Mouse (Mus musculus): ENCODE measurements at regions not wholly inside any gene's neighbourhood (a gene's known extent, or its start where the extent isn't known, plus 50 kb on each side); places are given as distances from the start of the nearest gene placed in this dataset.
A peak's percentile ranks its signal among the peaks of the same experiment; 100 is the strongest.

DNA sequence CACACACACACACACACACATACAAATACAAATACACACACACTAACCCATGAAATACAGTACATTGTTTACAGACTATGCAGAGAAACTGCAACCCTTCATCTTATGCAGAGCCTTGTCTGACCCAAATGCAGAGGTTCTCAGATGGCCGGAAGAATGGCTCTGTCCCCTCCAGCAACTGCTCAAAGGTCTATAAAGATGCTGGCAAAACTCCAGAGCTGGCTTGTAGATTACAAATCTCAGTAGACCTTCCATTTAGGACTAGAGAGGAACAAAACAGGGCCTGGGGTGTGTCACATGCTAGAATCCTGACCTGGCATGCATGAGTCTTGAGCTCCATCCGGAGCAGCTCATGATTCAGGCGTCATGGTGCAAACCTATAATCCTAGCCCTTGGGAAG is 364.4 kb upstream of the Runx1 start:
- DNase-seq (ENCODE audit: low spot score): no peak

DNA sequence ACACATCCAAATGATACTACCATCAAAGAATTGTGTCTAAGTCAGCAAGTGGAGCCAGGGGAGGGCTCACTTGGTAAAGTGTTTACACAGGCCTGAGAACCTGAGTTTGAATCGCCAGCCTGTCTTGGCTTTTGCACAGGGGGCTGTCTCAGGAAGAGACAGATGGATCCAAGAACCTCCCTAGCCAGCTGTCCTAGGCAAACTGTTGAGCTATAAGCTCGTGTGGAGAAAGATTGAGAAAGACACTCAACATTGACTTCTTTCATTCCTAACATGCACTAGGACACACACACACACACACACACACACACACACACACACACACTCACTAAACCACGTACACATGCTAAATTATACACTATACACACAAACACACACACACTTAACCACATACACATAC is 363.9 kb upstream of the Runx1 start:
- no peak for DNase-seq (ENCODE audit: low spot score)

- no peak for DNase-seq (ENCODE audit: low spot score)
Observed at GRCm38 (mm10) chr16:93189412-93189811, 363.5 kb upstream of the Runx1 start.

DNA sequence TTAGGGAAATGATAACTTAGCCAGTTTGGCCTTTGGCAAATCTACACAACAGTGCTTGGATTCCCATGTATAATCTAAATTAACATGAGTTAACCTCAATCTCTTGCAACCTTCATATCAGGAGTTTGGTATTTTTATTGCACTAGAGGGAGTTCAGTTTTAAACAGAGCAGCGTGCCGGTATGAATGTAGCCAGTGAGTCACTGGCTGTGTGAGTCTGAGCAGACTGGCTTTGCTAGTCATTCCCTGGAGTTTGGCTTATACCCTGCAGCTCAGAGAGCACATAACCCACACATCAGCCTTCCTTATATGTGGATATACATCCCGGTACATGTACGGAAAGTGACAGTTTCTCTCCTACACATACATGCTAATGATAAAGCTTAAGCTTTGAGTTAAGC is 360.6 kb upstream of the Runx1 start:
- no peak for DNase-seq (ENCODE audit: low spot score)

DNA sequence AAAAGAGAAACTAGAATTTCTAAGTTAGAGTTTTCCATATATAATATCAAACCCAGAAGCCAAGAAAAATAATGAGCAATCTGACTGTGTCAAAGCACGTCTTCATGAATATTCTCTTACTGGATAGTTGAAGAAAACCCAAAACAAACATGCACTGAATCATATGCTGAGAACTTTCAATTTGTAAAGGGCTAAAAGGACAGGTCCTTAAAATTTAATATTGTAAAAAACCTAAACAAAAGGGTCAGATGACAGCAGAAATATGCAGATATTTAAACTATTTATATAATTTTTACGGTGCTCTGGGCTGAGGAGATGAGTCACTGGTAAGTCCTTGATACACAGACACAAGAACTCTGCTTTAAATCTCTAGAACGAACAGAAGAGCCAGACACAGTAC is 356.7 kb upstream of the Runx1 start:
- no peak for DNase-seq (ENCODE audit: low spot score)

DNA sequence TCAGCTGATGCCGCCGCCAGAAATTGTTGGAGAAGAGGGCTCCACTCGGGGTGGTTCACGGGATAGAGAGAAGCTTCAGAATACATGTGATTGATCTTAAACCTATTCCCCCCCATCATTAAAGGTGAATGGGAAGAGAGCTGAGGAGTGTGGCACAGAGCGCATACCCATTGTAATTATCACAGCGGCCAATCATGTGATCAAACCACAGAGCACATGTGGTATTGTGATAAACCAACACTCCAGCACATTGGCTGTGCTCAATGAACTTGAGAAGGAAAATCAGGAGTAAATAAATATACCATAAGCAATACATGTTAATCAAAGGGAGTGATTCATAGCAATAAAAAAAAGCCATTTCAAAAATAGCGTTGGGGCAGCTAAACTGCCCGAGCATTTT is 355.5 kb upstream of the Runx1 start:
- DNase-seq (ENCODE audit: low spot score): no peak

- no peak for DNase-seq (ENCODE audit: low spot score)
Observed at GRCm38 (mm10) chr16:93180213-93180612, 354.3 kb upstream of the Runx1 start.

DNA sequence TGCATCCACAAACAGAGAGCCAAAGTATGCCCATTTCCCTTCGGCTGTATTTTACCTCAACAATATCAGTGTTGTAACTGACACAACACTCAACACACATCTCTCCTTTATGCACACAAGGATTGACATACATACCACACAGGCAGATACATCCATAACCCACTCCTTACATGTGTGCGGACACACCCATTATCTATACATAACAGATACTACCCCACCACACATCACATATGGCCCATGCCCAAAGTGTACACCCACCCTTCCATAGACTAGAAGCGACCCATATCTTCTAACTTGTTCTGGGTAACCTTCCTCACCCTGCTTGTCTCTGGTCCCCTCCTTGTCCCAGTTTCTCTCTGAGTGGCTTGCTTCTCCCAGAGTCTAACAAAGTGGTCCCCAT is 340.7 kb upstream of the Runx1 start:
- DNase-seq (ENCODE audit: low spot score): no peak

DNA sequence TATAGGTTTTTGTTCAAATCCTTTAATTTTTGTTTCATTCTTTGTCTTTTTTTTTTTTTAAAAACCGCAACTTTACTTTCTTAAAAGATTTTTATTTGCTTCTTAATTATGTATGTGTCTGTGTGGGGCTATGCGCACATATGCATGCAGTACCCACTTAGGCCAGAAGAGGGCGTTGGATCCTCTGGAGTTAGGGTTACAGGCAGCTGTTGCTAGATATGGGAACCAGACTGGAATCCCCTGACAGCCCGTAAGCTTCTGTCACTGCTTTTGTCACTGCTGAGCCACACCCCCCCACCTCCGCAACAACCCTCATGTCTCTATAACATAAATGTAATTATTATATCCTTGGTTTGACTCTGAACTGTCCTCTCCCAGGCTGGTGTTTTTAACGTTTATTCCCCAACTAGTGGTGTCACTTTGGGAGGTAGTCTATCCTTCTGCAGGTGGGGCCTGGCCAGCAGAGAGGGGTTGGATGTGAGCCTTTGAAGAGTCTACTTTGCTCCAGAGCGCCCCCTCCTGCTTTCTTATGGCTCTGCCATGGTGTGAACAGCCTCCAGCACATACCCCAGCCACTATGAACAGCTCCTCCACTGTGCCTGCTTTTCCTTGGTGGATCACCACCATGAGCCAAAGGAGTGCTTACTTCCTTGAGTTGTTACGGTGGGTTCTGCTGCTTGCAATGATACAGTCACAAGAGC is 332.7 kb upstream of the Runx1 start:
- no peak for DNase-seq (ENCODE audit: low spot score)

- no peak for DNase-seq (ENCODE audit: low spot score)
Observed at GRCm38 (mm10) chr16:93153545-93154329, 327.8 kb upstream of the Runx1 start.

GRCm38 (mm10) chr16:93152765-93153489 is 327.0 kb upstream of the Runx1 start:
- DNase-seq (ENCODE audit: low spot score): peak; percentile 28

DNA sequence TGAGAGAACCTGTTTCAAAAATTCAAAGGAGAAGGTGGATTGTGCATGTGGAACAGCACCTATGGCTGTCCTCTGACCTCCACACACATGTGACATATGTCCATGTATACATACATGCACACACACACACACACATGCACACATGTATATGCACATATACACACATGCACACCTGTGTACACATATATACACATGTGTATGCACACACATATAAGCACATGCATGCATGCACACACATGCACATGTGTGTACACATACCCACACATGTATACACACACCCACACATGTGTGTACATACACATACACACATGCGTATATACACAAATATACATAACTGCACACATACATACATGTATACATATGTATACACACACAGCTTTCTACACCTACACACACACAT is 326.1 kb upstream of the Runx1 start:
- no peak for DNase-seq (ENCODE audit: low spot score)

DNA sequence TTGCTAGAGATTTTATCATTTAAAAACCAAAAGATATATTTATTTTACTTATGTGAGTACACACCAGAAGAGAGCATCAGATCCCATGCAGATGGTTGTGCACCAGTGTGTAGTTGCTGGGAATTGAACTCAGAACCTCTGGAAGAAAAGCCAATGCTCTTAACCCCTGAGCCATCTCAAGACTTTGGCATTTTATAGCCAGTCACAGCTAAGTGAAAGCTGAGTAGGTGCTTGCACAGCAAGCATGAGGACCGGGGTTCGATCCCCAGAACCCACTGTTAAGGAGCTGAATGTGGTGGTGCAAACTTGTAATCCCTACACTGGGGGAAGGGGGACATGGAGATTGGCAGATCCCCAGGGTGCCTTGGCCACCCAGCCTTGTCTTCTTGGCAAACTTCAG is 325.7 kb upstream of the Runx1 start:
- DNase-seq (ENCODE audit: low spot score): no peak

- peak; percentile 12 for DNase-seq (ENCODE audit: low spot score)
Observed at GRCm38 (mm10) chr16:93150451-93150850, 324.5 kb upstream of the Runx1 start.

DNA sequence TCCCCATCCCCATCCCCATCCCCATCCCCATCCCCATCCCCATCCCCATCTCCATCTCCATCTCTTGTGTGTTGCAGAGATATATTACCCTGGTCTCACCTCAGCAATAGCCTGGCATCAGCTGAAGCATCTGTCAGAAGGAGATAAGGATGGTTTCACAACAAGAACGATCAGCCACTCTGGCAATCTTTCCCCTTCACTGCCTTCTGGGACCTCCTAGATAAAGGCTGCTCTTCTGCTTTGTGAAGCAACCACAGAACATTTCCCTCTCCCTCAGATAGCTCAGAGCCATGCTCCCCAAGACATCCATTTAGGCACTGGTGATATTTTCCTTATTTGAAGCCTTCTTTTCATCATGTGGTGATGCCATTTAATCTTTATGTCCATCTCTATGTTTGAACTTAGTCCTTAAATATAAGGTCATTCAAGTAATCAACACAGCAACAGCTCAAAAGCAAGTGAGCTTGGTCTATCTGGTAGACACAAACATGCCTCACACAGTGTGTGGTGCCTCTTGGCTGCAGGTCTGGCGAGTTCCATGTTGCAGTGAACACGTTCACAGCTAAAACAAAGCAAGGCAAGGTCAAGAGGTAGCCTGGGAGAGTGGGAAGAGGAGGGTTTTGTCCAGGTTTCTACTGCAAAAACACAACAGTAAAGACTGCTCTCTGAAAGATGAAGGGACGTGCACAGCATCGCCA is 321.7 kb upstream of the Runx1 start:
- DNase-seq (ENCODE audit: low spot score): no peak

- no peak for DNase-seq (ENCODE audit: low spot score)
Observed at GRCm38 (mm10) chr16:93146812-93147211, 320.9 kb upstream of the Runx1 start.

- DNase-seq (ENCODE audit: low spot score): no peak
Observed at GRCm38 (mm10) chr16:93145617-93146016, 319.7 kb upstream of the Runx1 start.

GRCm38 (mm10) chr16:93144033-93144432 is 318.1 kb upstream of the Runx1 start:
- DNase-seq (ENCODE audit: low spot score): no peak

- DNase-seq (ENCODE audit: low spot score): no peak
Observed at GRCm38 (mm10) chr16:93143164-93143563, 317.2 kb upstream of the Runx1 start.

GRCm38 (mm10) chr16:93141967-93142366 is 316.0 kb upstream of the Runx1 start:
- no peak for DNase-seq (ENCODE audit: low spot score)

DNA sequence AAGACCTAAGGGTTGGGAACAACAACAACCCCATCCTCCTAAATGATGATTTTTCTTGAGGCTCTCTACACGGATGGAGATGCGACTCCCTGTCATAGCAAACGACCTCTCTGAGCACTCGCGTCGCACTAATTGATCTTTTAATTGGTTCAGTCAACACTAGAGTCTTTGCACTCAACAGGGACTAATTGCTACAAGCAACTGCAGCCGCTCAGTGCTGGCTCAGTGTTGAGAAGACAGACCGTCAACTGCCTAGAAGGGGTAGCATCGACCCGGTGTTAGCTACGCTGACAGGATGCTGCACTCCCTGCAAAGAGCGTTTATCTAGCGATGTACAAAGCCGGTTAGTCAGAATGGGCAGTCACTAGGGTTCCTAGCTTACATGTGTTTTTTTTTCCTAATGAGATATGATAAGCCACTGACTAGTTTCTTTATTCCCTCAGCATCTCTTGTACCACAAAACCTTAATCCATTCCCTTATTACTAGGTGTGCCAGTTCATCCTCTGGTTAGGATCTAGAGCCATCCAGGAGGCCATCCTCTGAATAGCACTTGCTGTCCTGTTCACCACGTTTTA is 314.7 kb upstream of the Runx1 start:
- no peak for DNase-seq (ENCODE audit: low spot score)

- DNase-seq (ENCODE audit: low spot score): no peak
Observed at GRCm38 (mm10) chr16:93137249-93137648, 311.3 kb upstream of the Runx1 start.

All from ovary, postnatal 36 days (tissue).